Mouse (Mus musculus): ENCODE results near the gene St6galnac1.
"Not testable (repeated sequence)": the region's sequence is repeated elsewhere in the genome, so short reads cannot be mapped to it uniquely, and the experiment has no call there.

The St6galnac1 gene

GRCm38 (mm10) chr11:116775407-116775806 is at the start of gene St6galnac1:
St6galnac1 (minus strand) TSS chr11:116775507.
- DNase-seq, result no peak

DNA sequence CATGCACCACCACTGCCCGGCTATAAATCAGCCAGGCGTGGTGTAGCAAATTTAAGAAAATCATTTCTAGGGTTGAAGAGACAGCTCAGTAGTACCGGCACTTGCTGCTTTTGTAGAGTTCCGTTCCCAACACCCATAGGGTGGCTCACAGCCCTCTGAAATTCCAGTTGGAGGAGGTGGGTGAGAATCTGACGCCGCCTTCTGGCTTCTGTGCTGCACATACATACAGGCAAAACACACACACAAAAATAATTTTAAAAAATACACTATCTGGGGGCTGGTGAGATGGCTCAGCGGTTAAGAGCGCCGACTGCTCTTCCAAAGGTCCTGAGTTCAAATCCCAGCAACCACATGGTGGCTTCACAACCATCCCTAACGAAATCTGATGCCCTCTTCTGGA is 48.6 kb upstream of the St6galnac1 start:
- not testable (repeated sequence) for DNase-seq

DNA sequence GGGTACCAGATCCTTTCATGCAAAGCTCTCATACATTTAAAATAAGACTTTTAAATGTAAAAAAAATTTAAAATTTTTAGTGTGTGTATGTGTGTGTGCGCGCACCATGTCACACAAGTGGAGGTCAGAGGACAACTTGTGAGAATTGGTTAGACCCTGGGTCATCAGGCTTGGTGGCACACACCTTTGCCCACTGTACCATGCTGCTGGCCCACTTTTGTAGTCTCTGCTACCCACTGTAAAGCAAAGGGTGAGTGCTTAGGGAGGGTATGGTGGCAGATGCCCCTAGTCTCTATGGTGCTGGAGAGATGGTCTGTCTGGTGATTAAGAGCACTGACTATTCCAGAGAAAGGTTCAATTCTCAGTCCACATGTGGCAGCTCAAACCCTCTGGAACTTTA is 47.9 kb upstream of the St6galnac1 start:
- no peak for DNase-seq

DNA sequence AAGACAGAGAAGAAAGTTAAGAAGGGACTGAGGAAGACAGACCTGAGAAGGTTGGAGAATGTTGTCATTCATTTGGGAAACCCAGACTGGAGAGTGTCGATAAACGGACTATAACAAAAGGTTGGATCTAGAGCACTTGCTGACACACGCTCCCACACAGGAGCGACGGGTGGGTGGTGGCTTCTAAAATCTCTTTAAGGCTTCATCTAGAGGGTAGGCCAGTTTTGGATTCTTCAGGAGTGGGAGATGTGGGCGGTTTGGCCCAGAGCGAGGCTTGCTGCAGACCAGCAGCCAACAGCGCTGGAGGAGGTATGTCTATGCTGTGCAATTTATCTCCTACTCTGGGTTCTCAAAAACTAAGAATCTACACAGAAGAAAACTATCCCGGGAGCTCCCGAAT is 47.3 kb upstream of the St6galnac1 start:
- no peak for DNase-seq

DNA sequence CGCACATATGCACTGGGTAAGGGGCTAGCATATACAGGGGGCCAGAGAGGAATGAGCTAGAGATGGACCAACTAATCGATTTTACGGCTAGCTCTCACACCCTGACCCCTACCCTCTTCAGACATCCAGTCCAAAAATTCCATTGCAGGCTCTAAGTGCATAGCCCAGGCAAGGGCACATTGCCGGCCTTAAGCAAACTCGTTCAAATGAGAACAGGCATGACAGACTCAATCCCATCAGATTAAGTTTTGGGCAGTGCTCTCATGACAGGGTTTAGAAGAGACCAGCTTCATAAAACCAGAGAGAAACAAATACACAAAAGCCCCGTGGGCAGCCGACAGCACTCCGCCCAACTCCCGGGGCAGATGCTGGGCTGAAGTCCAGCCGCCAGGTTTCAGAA is 46.9 kb upstream of the St6galnac1 start:
- DNase-seq, result no peak

DNA sequence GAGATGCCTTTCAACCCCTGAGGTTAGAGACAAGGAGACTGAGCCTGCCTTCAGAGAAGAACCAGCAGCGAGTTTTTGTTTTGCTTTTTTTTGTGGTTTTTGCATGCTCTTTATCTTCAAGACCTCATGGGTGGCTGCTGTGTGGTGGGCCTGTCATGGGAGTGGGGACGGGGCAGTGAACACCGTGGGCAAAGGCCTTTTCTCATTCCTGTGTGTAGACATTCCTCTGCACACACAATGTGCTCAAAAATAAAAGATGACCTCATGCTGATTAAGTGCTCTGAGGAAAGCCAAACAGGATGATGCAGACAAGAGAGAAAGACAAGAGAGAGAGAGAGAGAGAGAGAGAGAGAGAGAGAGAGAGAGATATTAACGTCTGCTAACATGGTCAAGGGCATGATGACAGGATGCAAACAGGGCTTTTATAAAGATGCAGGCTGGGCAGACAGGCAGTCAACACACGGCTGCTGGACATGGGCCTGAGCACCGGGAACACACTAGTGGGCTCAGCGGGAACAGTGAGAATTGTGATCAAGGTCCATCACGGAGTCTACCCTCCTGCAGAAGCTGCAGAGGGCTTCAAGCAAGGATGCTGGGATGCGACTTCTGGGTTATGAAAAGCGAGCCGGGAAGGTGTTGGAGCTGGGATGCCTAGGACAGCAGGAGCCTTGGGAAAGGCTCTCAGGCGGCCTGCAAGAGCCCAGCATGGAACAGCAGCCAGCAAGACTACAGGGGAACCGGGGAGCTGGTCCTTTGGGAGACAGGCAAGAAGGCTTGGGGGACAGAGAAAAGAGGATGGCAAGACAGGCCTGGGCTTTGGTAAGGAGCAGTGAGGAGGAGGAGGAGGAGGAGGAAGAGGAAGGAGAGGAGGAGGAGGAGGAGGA is 46.0 kb upstream of the St6galnac1 start:
- DNase-seq, result no peak

- DNase-seq, result peak in 1 of 2 experiments; percentile 6
Observed at GRCm38 (mm10) chr11:116819932-116820593, 44.8 kb upstream of the St6galnac1 start.

DNA sequence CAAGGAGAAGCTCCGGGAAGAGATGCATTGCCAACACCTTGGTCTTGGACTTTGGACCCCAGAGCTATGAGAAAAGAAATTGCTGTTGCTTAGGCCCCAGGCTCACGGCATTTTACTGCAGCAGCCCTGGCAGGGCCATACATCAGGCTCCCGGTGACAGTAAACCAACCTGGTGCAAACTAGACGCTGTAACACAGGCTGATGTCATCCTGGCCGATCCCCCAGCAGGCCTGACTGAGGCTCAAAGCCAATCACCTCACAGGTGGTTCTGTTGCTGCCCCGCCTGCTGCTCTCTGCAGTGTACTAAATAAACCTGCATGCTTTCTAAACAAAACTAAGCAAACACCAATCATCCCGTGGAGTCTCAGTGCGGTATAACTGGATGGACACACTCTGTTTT is 43.4 kb upstream of the St6galnac1 start:
- DNase-seq, result peak; percentile 59 to 71

GRCm38 (mm10) chr11:116817567-116817966 is 42.3 kb upstream of the St6galnac1 start:
- DNase-seq, result no peak

GRCm38 (mm10) chr11:116816769-116817168 is 41.5 kb upstream of the St6galnac1 start:
- DNase-seq, result no peak

GRCm38 (mm10) chr11:116814884-116815415 is 39.6 kb upstream of the St6galnac1 start:
- no peak for DNase-seq

DNA sequence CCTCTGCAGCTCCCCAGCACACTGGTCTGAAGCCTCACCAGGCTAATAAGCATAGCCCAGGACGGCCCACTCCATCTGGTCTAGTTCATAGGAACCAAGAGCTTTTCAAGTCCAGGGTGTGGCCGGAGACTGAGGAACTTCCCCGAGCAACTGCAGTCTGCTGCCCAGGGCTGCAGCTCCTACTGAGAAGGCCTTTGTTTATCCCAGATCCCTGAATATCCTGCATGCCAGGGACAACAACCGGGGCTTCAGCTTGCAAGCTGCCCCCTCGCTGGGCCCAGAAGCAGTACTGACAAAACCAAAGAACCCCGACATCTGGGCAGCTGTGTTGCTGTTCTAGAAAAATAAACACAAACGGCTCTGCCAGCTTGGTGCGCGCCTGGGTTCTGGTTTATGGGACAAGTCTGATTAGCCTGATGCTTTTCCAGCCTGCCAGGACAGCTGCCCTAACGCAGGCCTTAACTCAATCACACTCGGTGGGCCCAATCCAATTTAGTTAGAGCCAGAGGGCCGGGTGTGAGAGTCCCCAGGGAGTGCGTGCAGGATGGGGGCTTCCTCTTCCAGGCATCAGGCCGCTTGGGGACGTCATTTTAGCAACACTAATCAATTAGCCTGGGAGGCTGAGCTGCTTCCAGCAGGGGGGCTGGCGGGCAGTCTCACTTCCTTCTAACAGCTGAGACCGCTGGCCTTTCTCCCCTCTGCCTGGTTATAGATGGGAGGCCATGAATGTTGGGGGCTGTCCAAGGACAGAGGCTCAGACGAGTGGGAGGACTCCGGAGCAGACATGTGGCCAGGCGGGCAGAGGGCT is 39.0 kb upstream of the St6galnac1 start:
- peak; percentile 17 to 39 for DNase-seq

DNA sequence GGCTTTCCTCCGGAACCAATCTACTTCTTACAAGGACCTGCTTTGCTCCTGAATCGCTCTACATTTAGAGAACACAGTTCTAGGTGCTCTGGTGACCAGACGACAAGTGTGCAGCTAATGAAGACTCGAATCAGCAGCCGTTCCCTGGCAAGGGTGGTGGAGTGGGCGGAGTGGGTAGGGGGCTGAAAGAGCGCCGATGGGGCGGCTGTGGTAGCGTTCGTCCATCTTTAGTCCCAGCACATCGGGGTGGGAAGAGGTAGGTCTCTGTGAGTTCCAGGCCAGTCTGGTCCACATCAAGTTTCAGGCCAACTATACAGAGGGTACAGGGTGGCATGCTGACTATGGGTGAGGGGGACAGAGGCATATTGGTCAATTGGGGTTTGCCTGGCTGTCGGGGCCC is 38.3 kb upstream of the St6galnac1 start:
- DNase-seq, result no peak

DNA sequence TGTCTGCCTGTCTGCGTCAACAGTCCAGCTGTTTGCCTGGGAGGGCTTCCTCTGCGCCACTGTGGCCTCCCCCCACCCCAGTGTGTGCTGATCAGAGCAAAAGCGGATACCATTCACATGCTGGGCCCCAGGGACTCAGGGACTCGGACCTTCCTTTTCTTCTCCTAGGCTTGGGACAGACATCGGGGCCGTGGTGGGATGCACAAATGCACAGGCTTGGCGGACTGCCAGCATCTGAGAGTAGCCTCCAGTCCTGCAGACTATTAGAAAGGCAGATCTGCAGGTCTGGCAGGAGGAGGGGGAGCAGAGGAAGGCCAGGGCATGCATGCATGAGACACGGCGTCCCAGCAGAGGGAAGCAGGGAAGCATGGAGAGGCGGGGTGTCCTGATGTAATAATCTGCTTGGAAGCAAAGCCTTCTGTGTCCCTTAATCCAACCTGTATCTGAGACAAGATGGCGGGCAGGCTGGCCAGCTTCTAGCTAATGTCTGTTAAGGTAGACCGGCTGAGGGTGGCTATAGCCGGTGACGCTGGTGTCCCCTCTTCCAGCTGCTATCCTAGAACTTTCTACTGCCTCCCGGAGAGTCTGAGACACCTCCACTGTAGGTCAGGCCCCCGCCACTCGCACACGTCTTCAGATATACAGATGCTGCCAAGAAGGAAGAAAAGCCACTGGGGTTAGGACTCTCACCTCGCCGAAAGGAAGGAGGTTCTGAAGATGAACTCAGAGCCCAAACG is 37.7 kb upstream of the St6galnac1 start:
- peak; percentile 24 to 48 for DNase-seq

DNA sequence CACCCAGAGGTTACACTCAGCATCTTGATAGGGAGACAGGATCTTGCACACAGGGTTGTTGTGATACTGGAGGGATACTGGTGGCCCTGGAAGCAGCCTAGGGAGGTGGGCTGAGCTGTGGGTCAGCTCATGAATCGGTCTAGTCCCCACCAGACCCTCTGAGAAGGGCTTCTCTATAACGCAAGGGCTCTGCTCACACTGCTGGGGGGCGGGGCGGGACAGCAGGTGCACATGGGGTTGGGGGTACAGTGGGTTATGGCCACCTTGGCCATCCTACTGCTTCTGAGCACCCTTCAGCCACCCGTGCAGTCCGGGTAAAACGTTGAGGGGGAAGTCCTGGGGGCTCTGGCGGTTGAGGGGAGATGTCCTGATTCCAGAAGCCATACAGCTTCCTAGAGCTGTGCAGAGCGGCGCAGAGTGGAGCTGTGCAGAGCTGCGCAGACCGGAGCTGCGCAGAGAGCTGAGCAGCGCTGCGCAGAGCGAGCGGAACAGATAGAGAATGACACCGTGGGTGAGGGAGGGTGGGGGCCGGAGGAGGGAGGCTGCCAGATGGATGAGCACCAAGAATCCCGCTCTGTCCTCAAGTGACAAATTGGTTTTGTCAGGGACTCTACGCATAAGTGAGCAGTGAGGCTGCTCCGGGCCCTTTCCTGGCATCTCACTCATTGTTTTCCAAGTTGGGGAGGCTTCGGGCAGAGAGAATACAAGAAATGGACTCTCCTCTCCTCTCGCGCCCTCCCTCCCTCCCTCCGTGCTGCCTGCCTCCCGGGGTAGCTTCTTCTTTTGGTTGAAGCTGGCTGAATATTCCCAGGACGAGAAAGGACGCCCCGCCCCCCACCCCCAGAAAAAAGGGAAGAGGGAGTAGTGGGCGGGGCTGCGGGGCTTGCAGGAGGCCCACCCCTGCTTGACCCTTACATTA is 35.9 kb upstream of the St6galnac1 start:
- DNase-seq, result peak; percentile 84 to 88

DNA sequence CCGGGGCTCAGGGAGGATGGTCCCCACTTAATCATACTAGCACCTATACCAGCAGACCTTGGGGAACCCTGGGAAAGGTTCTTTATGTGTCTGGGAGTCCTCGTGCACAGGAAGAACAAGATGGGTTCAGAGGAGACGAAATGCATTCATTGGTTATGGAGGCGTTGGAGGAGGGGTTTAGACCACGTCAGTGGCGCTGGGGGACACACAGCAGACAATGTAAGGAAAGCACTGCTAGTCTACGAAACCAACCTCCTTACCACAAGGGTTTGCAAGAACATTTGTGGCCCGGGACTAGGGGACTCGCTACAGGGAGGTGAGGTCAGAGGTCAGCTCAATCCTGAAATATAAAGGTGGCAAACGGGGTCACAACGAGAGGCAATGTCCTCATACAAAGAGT is 35.2 kb upstream of the St6galnac1 start:
- no peak for DNase-seq

- DNase-seq, result no peak
Observed at GRCm38 (mm10) chr11:116809520-116809919, 34.2 kb upstream of the St6galnac1 start.

DNA sequence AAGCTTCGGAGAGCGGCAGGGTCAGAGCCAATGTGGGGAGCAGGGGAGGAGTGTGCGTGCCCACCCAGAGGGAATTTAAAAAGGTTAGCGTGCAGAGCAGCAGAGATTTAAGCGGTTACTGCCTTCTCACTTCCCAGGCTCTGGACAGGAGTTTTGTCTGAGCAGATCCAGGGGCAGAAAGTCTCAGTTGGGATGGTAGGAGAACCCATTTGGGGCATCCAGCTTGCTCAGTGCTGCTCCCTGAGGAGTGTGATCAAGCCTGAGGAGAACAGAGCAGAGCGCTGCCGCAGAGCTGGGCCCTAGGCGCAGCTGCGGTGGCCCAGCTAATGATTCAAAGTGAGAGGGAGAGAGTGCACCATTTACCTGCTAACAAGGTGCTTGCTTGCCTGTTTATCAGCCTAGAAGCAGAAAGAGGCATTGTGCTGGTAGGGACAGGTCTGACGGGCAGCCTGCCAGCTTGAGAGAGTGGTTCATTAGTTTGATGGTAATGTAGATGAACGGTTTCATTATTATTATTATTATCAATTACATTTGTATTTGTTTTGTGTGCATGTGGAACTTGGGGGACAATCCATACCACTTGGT is 33.6 kb upstream of the St6galnac1 start:
- DNase-seq, result peak in 1 of 2 experiments; percentile 40

- peak; percentile 91 to 94 for DNase-seq
Observed at GRCm38 (mm10) chr11:116807938-116808606, 32.8 kb upstream of the St6galnac1 start.

DNA sequence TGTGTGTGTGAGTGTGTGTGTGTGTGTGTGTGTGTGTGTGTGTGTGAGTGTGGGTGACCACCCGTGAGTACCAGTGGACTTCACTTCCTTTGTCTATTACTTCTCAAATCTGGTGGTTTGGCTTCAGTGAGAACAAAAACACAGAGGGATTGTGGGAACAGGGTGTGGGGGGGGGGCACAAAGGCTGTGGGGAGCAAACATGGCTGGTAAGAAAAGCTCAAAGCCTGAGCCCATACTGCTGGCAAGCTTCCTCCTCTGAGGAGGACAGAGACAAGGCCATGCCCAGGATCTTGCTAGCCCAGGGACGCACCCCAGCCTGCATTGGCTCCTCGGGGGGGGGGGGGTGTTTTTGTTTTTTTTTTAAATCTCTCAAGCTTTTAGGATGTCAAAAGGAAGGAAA is 32.2 kb upstream of the St6galnac1 start:
- DNase-seq, result no peak

Measured in cerebellum, postnatal 25 days (tissue).